Mouse (Mus musculus) spleen, adult 10 weeks (tissue): Measurements from ENCODE around the gene Atp8b3. TPM values are rescaled to one million over a fixed set of nuclear protein-coding genes. Genes with fewer than 3 reads are reported as not detected.

Source experiments
- polyA plus RNA-seq: library from polyadenylated mRNA; stranded (reverse); fragments of 350-450 nt; fragmentation: Illumina TruSeq; extraction: RNeasy Lipid Tissue Mini Kit (QIAGEN cat#74804); gene quantifications from one replicate; pipeline ENCODE4 v1.2.3, GENCODE M21; 2015; ENCODE audit warnings: low replicate concordance; ENCODE audit not compliant: insufficient read depth

Gene Atp8b3
- polyA plus RNA-seq = not detected

GRCm38 (mm10) chr10:80538710-80539394, at the start of gene Atp8b3:
TSS of gene Atp8b3 (minus strand) at chr10:80539124.

GRCm38 (mm10) chr10:80577195-80578130, 38.5 kb upstream of the Atp8b3 start, which contains the start of gene Klf16:
TSS of gene Klf16 (minus strand) at chr10:80577321.

DNA sequence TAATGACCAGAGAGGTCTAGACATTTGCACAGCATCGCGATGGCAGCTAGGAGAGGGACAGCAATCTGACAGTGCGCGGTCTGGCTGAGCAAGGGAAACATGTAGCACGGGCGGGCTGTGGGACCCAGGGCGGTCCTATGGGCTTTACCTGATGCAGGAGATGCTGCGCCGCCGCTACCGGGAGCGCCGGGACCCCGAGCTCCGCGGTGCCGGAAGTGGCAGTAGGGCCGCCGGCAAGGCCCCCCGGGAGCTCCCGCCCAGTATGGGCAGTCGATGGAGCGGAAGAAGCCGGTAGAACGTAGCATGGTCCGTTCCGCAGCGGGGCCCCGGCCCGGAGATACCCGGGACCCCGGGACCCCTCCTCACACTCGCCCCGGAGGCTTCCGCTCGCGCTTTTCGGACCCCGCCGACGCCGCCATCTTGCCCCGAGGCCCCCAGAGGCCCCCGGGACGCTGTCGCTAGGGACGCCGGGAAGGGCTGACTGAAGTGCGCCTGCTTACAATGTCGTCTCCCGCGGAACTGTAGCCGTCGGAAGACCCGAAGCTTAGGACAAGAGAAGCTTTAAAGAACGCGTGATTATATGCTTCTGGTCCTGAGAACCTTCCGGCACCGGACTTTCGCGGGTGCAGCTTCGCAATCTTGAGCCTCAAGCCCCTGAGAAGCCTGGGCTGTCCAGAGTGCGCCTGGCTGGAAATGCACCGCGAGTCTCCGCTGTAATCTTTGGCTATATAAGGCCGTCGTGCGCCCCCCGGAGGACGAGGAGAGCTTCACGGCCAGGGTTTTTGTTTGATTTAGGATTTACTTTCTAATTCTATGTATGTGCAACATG, 22.4 kb upstream of the Atp8b3 start, which contains the start of gene Rexo1:
Gene Rexo1, minus strand, starts transcription at position 445 of the 829 bp plus-strand sequence.

GRCm38 (mm10) chr10:80494732-80495131, 44.2 kb downstream of the Atp8b3 start, which contains the start of gene Onecut3:
TSS of gene Onecut3 (plus strand) at chr10:80494835.

Other genes with a start within 250 kb of the Atp8b3 start
- 623 TPM for gene Rps15, start 246.7 kb downstream of the Atp8b3 start, polyA plus RNA-seq
- gene Apc2, start 243.1 kb downstream of the Atp8b3 start, polyA plus RNA-seq = 0.76 TPM
- gene 2310011J03Rik, start 218.6 kb downstream of the Atp8b3 start, polyA plus RNA-seq = 11.8 TPM
- gene Pcsk4, start 209.6 kb downstream of the Atp8b3 start, polyA plus RNA-seq = 0.41 TPM
- 0.26 TPM for gene Reep6, start 209.2 kb downstream of the Atp8b3 start, polyA plus RNA-seq
- 2.1 TPM for gene Adamtsl5, start 190.7 kb downstream of the Atp8b3 start, polyA plus RNA-seq
- gene Plk5, start 182.7 kb downstream of the Atp8b3 start, polyA plus RNA-seq = not detected
- gene Mex3d, start 151.5 kb downstream of the Atp8b3 start, polyA plus RNA-seq = 4.6 TPM
- 18.0 TPM for gene Mbd3, start 139.6 kb downstream of the Atp8b3 start, polyA plus RNA-seq
- gene Uqcr11, start 132.3 kb downstream of the Atp8b3 start, polyA plus RNA-seq = 11.5 TPM
- 22.1 TPM for gene Tcf3, start 105.5 kb downstream of the Atp8b3 start, polyA plus RNA-seq
- gene Onecut3, start 44.3 kb downstream of the Atp8b3 start, polyA plus RNA-seq = not detected
- 10.1 TPM for gene Rexo1, start 22.4 kb upstream of the Atp8b3 start, polyA plus RNA-seq
- gene Klf16, start 38.2 kb upstream of the Atp8b3 start, polyA plus RNA-seq = 11.6 TPM
- gene Abhd17a, start 51.2 kb upstream of the Atp8b3 start, polyA plus RNA-seq = 5.6 TPM
- gene Scamp4, start 63.7 kb upstream of the Atp8b3 start, polyA plus RNA-seq = 20.6 TPM
- gene Adat3, start 63.8 kb upstream of the Atp8b3 start, polyA plus RNA-seq = not detected
- 0.93 TPM for gene Gm49322, start 66.9 kb upstream of the Atp8b3 start, polyA plus RNA-seq
- gene Csnk1g2, start 83.7 kb upstream of the Atp8b3 start, polyA plus RNA-seq = 21.2 TPM
- 4.3 TPM for gene Btbd2, start 117.9 kb upstream of the Atp8b3 start, polyA plus RNA-seq
- 81.5 TPM for gene Mknk2, start 139.0 kb upstream of the Atp8b3 start, polyA plus RNA-seq
- gene Mob3a, start 162.9 kb upstream of the Atp8b3 start, polyA plus RNA-seq = 94.7 TPM
- gene Izumo4, start 163.1 kb upstream of the Atp8b3 start, polyA plus RNA-seq = 35.5 TPM
- gene Ap3d1, start 203.1 kb upstream of the Atp8b3 start, polyA plus RNA-seq = 63.5 TPM
- gene Dot1l, start 216.1 kb upstream of the Atp8b3 start, polyA plus RNA-seq = 12.6 TPM